ENCODE assay signal across 31 mouse cellular contexts in the genomic region with DNA sequence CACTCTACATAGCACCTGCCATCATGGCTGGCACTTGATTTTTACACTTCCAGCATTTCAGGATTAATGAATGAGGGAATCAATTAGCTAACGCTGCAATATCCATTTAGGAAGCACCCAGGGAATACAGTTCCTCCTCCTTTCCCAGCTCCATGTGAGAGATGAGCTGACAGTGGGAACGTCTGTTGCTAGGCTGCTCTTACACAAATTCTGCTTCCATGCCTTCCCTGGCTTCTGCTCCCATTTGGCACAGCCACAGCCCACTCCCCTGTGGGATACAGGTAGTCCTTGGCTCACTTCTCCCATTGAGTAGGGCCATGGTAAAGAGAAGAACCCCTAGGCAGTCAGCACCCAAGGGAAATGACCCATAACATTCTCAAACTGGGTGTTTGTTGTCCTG.
DNase-seq lines count a peak whose midpoint lies in the region; ATAC-seq and TF ChIP-seq lines count a peak whose summit lies in the region.
"Had no signal": no experiment of that assay in that cellular context is flagged by ENCODE, and none has a peak within 500 bp of the region (broad histone marks: within the 10 kb centered on the region; RNA-seq: fewer than 3 reads in every experiment).

No protein-coding gene starts in this region.

- H3K27me3 ChIP-seq in cerebellum, adult 2 months (ENCODE audit: control insufficient read depth, insufficient read depth, low read length): no peaks in the 10 kb centered on the region
- no peaks in the 10 kb centered on the region for H3K27me3 ChIP-seq in heart, adult 2 months (ENCODE audit: control insufficient read depth, insufficient read depth, low read length)
- no peaks in the 10 kb centered on the region for H3K27me3 ChIP-seq in hindbrain, embryonic 16.5 days (replicated peaks; ENCODE audit: control insufficient read depth, insufficient read depth, low read length)
- no peaks in the 10 kb centered on the region for H3K27me3 ChIP-seq in hindbrain, embryonic 11.5 days (ENCODE audit: control insufficient read depth, insufficient read depth, low read length)
- no peaks in the 10 kb centered on the region for H3K27me3 ChIP-seq in hindbrain, postnatal 0 days (ENCODE audit: insufficient read depth, low read length)
- H3K27me3 ChIP-seq: embryonic facial prominence, embryonic 13.5 days; forebrain, embryonic 15.5 days; hindbrain, embryonic 15.5 days; Patski had no signal

- no peak for TF ChIP-seq CTCF in cerebellum, adult 2 months (IDR thresholded peaks at IDR 0.05; ENCODE audit: borderline replicate concordance, insufficient read depth, low read depth, low read length)
- no peak for TF ChIP-seq CTCF in heart, adult 2 months (IDR thresholded peaks at IDR 0.05)
- TF ChIP-seq CTCF in hindbrain, postnatal 0 days (IDR thresholded peaks at IDR 0.05; ENCODE audit: low read depth): no peak

- H3K9me3 ChIP-seq in hindbrain, embryonic 16.5 days (ENCODE audit: control insufficient read depth, low read length): no peaks in the 10 kb centered on the region
- H3K9me3 ChIP-seq in hindbrain, embryonic 11.5 days (ENCODE audit: control insufficient read depth, low read length): no peaks in the 10 kb centered on the region
- no peaks in the 10 kb centered on the region for H3K9me3 ChIP-seq in hindbrain, postnatal 0 days (ENCODE audit: low read length)
- H3K9me3 ChIP-seq: embryonic facial prominence, embryonic 10.5 days; embryonic facial prominence, embryonic 13.5 days; forebrain, embryonic 15.5 days; G1E; heart, embryonic 12.5 days; heart, embryonic 15.5 days; hindbrain, embryonic 15.5 days had no signal

- ATAC-seq in hindbrain, embryonic 16.5 days: peak; percentile 51; the same call in 1 of the 2 replicates
- no peak for ATAC-seq in hindbrain, embryonic 11.5 days (ENCODE audit: low FRiP score)
- peak; percentile 49; the same call in 1 of the 2 replicates for ATAC-seq in hindbrain, postnatal 0 days
- ATAC-seq: forebrain, embryonic 15.5 days; inflammation-experienced regulatory T-cells, adult 6 months; intestine, embryonic 16.5 days; Patski had no signal

- no peaks in the 10 kb centered on the region for H3K4me1 ChIP-seq in cerebellum, adult 2 months (ENCODE audit: control insufficient read depth, insufficient read depth, low read length)
- no peaks in the 10 kb centered on the region for H3K4me1 ChIP-seq in heart, adult 2 months (ENCODE audit: control insufficient read depth, insufficient read depth, low read length)
- peaks cover 11% of the 10 kb centered on the region for H3K4me1 ChIP-seq in hindbrain, embryonic 16.5 days (ENCODE audit: control insufficient read depth, insufficient read depth, low read depth, low read length)
- no peaks in the 10 kb centered on the region for H3K4me1 ChIP-seq in hindbrain, embryonic 11.5 days (replicated peaks; ENCODE audit: control insufficient read depth, insufficient read depth, low read length)
- H3K4me1 ChIP-seq in hindbrain, postnatal 0 days (ENCODE audit: insufficient read depth, low read length): peaks cover 4% of the 10 kb centered on the region; the same call in 1 of the 2 replicates
- H3K4me1 ChIP-seq: embryonic facial prominence, embryonic 10.5 days; embryonic facial prominence, embryonic 13.5 days; heart, embryonic 12.5 days; heart, embryonic 15.5 days had no signal

- intact Hi-C loops in heart, adult 2 months (cut with DNase I): no loop called here

- H3K27ac ChIP-seq in cerebellum, adult 2 months (ENCODE audit: insufficient read depth, low read length): no peak overlapping the region
- no peak overlapping the region for H3K27ac ChIP-seq in heart, adult 2 months
- no peak overlapping the region for H3K27ac ChIP-seq in hindbrain, embryonic 16.5 days (ENCODE audit: low read depth, low read length)
- H3K27ac ChIP-seq in hindbrain, embryonic 11.5 days (ENCODE audit: low read depth, low read length): no peak overlapping the region
- H3K27ac ChIP-seq in hindbrain, postnatal 0 days: no peak overlapping the region
- H3K27ac ChIP-seq: embryonic facial prominence, embryonic 10.5 days; embryonic facial prominence, embryonic 13.5 days; forebrain, embryonic 15.5 days; heart, embryonic 15.5 days; hindbrain, embryonic 15.5 days had no signal

- H3K4me2 ChIP-seq in hindbrain, embryonic 16.5 days (ENCODE audit: low read length): no peak overlapping the region
- H3K4me2 ChIP-seq in hindbrain, embryonic 11.5 days (replicated peaks; ENCODE audit: low read depth, low read length): no peak overlapping the region
- H3K4me2 ChIP-seq in hindbrain, postnatal 0 days (ENCODE audit: low read depth, low read length): no peak overlapping the region
- H3K4me2 ChIP-seq: embryonic facial prominence, embryonic 13.5 days; forebrain, embryonic 15.5 days; heart, embryonic 12.5 days; heart, embryonic 15.5 days; hindbrain, embryonic 15.5 days had no signal

- 39% methylated on average over 2 of the region's 2 CpGs for WGBS in cerebellum, adult 2 months
- 64% methylated on average over 2 of the region's 2 CpGs for WGBS in heart, adult 2 months
- WGBS in hindbrain, embryonic 16.5 days: 44% methylated on average over 2 of the region's 2 CpGs
- 84% methylated on average over 2 of the region's 2 CpGs for WGBS in hindbrain, embryonic 11.5 days
- 42% methylated on average over 2 of the region's 2 CpGs for WGBS in hindbrain, postnatal 0 days

- no peaks in the 10 kb centered on the region for H3K79me2 ChIP-seq in heart, adult 2 months (replicated peaks; ENCODE audit: control insufficient read depth, insufficient read depth, low read length)

- no peak overlapping the region for H3K4me3 ChIP-seq in cerebellum, adult 2 months (replicated peaks; ENCODE audit: insufficient read depth, low read depth, low read length)
- no peak overlapping the region for H3K4me3 ChIP-seq in heart, adult 2 months
- no peak overlapping the region for H3K4me3 ChIP-seq in hindbrain, embryonic 16.5 days (ENCODE audit: low read length)
- H3K4me3 ChIP-seq in hindbrain, embryonic 11.5 days (ENCODE audit: low read depth, low read length): no peak overlapping the region
- H3K4me3 ChIP-seq in hindbrain, postnatal 0 days (ENCODE audit: low read length): no peak overlapping the region
- H3K4me3 ChIP-seq: embryonic facial prominence, embryonic 10.5 days; embryonic facial prominence, embryonic 13.5 days; erythroblast, embryonic 14.5 days; forebrain, embryonic 15.5 days; heart, embryonic 12.5 days; heart, embryonic 15.5 days; hindbrain, embryonic 15.5 days had no signal

- no peaks in the 10 kb centered on the region for H3K36me3 ChIP-seq in heart, adult 2 months (ENCODE audit: control insufficient read depth, insufficient read depth, low read length)
- H3K36me3 ChIP-seq in hindbrain, embryonic 16.5 days (ENCODE audit: control insufficient read depth, insufficient read depth, low read length): no peaks in the 10 kb centered on the region
- no peaks in the 10 kb centered on the region for H3K36me3 ChIP-seq in hindbrain, embryonic 11.5 days (ENCODE audit: control insufficient read depth, insufficient read depth, low read length)
- H3K36me3 ChIP-seq in hindbrain, postnatal 0 days (ENCODE audit: insufficient read depth, low read length): no peaks in the 10 kb centered on the region
- H3K36me3 ChIP-seq: embryonic facial prominence, embryonic 10.5 days; embryonic facial prominence, embryonic 13.5 days; forebrain, embryonic 15.5 days; G1E; heart, embryonic 12.5 days; heart, embryonic 15.5 days; hindbrain, embryonic 15.5 days had no signal

- TF ChIP-seq EP300 in heart, adult 2 months (IDR thresholded peaks at IDR 0.05; ENCODE audit: insufficient read depth, low read depth, low read length): no peak

- no peak overlapping the region for H3K9ac ChIP-seq in heart, adult 2 months (ENCODE audit: low read depth, low read length)
- no peak overlapping the region for H3K9ac ChIP-seq in hindbrain, embryonic 16.5 days (ENCODE audit: low read depth, low read length)
- H3K9ac ChIP-seq in hindbrain, embryonic 11.5 days (ENCODE audit: low read depth, low read length): no peak overlapping the region
- no peak overlapping the region for H3K9ac ChIP-seq in hindbrain, postnatal 0 days (replicated peaks; ENCODE audit: low read length)
- H3K9ac ChIP-seq: embryonic facial prominence, embryonic 13.5 days; forebrain, embryonic 15.5 days; heart, embryonic 12.5 days; heart, embryonic 15.5 days; hindbrain, embryonic 15.5 days had no signal

- peak; percentile 17 to 26 for DNase-seq in cerebellum, postnatal 14 days
- no peak for DNase-seq in cerebellum, adult 2 months
- peak; percentile 74 for DNase-seq in heart, adult 11 months
- DNase-seq in heart, adult 2 months: no peak
- no peak for DNase-seq in hindbrain, embryonic 11.5 days (ENCODE audit: low spot score)
- no peak for DNase-seq in hindbrain, postnatal 0 days (ENCODE audit: low spot score)
- DNase-seq: adrenal gland, postnatal 10 days; adrenal gland, postnatal 36 days; B cell, adult 2 months; cerebellum, adult 11 months; cerebellum, adult 9-10 months; cerebellum, postnatal 36 days; embryo, embryonic 11 days; gastrocnemius, postnatal 10 days; gastrocnemius, postnatal 36 days; heart, postnatal 10 days; heart, postnatal 36 days; kidney, adult 18-20 months; kidney, adult 9 months had no signal

- no peak for TF ChIP-seq POLR2A in cerebellum, adult 2 months (IDR thresholded peaks at IDR 0.05; ENCODE audit: borderline replicate concordance, insufficient read depth, low read length)
- no peak for TF ChIP-seq POLR2A in heart, adult 2 months (IDR thresholded peaks at IDR 0.05; ENCODE audit: insufficient read depth, low read depth, low read length)

Comparison
In these comparisons a context has a peak if more than half of its experiments do, and no peak if none do; other contexts are left out.
1. DNase-seq: peak in cerebellum, postnatal 14 days (2 of 2) and heart, adult 11 months (single experiment); none in cerebellum, adult 2 months (0 of 2), heart, adult 2 months (0 of 2), hindbrain, embryonic 11.5 days (single experiment) and hindbrain, postnatal 0 days (single experiment).